ENCODE assay signal across 9 mouse cellular contexts in the genomic region with DNA sequence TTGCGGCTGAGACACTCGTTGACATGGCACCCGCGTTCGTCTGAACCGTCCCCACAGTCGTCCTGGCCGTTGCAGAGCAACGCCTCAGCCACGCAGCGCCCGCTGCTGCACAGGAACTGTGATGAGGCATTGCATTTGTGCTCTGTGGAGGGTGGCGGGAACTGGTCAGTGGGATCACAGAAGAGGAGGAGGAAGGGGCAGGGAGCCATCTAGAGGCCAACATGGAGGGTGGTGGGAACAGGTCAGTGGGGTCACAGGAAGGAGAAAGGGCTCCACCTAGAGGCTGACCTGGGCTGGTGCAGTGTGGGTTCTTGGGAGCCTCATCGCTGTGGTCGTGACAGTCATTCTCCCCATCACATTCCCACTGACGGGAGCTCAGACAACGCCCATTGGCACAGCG. TPM values are rescaled to one million over a fixed set of nuclear protein-coding genes. Genes with fewer than 3 reads are reported as not detected.
DNase-seq lines count a peak whose midpoint lies in the region; ATAC-seq and TF ChIP-seq lines count a peak whose summit lies in the region.
"Had no signal": no experiment of that assay in that cellular context is flagged by ENCODE, and none has a peak within 500 bp of the region (broad histone marks: within the 10 kb centered on the region; RNA-seq: fewer than 3 reads in every experiment).

No protein-coding gene starts in this region.

- TF ChIP-seq EP300 in liver, embryonic 14.5 days (IDR thresholded peaks at IDR 0.05; ENCODE audit: low read depth), result no peak

- 69% methylated on average over 18 of the region's 18 CpGs for WGBS in forebrain, postnatal 0 days
- WGBS in forebrain, embryonic 13.5 days, result 70% methylated on average over 18 of the region's 18 CpGs
- WGBS in liver, embryonic 14.5 days (ENCODE audit: insufficient replicate concordance), result 66% methylated on average over 18 of the region's 18 CpGs

- H3K4me3 ChIP-seq in forebrain, postnatal 0 days (ENCODE audit: low read depth, low read length), result no peak overlapping the region
- no peak overlapping the region for H3K4me3 ChIP-seq in forebrain, embryonic 13.5 days
- H3K4me3 ChIP-seq in liver, embryonic 14.5 days (ENCODE audit: insufficient read depth in 1 of 2, low read depth in 2 of 2, low read length in 2 of 2), result no peak overlapping the region

- H3K9me3 ChIP-seq in forebrain, postnatal 0 days (ENCODE audit: low read length), result no peaks in the 10 kb centered on the region
- no peaks in the 10 kb centered on the region for H3K9me3 ChIP-seq in forebrain, embryonic 13.5 days (replicated peaks)
- H3K9me3 ChIP-seq in liver, embryonic 14.5 days (ENCODE audit: control insufficient read depth, low read length), result no peaks in the 10 kb centered on the region

- H3K27ac ChIP-seq in forebrain, postnatal 0 days (ENCODE audit: low read depth, low read length), result no peak overlapping the region
- H3K27ac ChIP-seq in forebrain, embryonic 13.5 days, result no peak overlapping the region
- no peak overlapping the region for H3K27ac ChIP-seq in liver, embryonic 14.5 days

- H3K4me2 ChIP-seq in forebrain, postnatal 0 days (ENCODE audit: low read depth), result no peak overlapping the region
- H3K4me2 ChIP-seq in forebrain, embryonic 13.5 days, result no peak overlapping the region
- no peak overlapping the region for H3K4me2 ChIP-seq in liver, embryonic 14.5 days (ENCODE audit: low read depth)

- no peaks in the 10 kb centered on the region for H3K4me1 ChIP-seq in forebrain, postnatal 0 days (ENCODE audit: insufficient read depth)
- no peaks in the 10 kb centered on the region for H3K4me1 ChIP-seq in forebrain, embryonic 13.5 days
- no peaks in the 10 kb centered on the region for H3K4me1 ChIP-seq in liver, embryonic 14.5 days (replicated peaks; ENCODE audit: control insufficient read depth in 2 of 2, insufficient read depth in 2 of 2, low read length in 1 of 2)

- DNase-seq in forebrain, postnatal 0 days, result no peak
- peak; percentile 57 for DNase-seq in 3T3-L1 (ENCODE audit: low read depth, low spot score)
- peak; percentile 30 for DNase-seq in c-Kit-positive CD71-positive TER-119-positive erythroid progenitor cells, embryonic 14.5 days (ENCODE audit: low spot score)
- DNase-seq in liver, embryonic 14.5 days (ENCODE audit: low read depth in 3 of 3, low spot score in 3 of 3), result peak in 1 of 3 experiments; percentile 25
- DNase-seq in splenic B cell, adult 2 months (ENCODE audit: low read depth, low spot score), result peak; percentile 34
- no peak for DNase-seq in T-cell, adult 2 months (ENCODE audit: low spot score)
- no peak for DNase-seq in spleen, adult 18-20 months

- H3K36me3 ChIP-seq in forebrain, postnatal 0 days (ENCODE audit: insufficient read depth), result peaks cover 99% of the 10 kb centered on the region
- H3K36me3 ChIP-seq in forebrain, embryonic 13.5 days (ENCODE audit: poor library complexity, severe bottlenecking), result peaks cover 100% of the 10 kb centered on the region
- no peaks in the 10 kb centered on the region; the same call in 1 of the 2 replicates for H3K36me3 ChIP-seq in liver, embryonic 14.5 days (replicated peaks; ENCODE audit: control insufficient read depth, insufficient read depth, low read depth)
- no peaks in the 10 kb centered on the region for H3K36me3 ChIP-seq in splenic B cell, adult 2 months (ENCODE audit: control insufficient read depth, insufficient read depth, low read length, poor library complexity, severe bottlenecking)

- H3K27me3 ChIP-seq in forebrain, postnatal 0 days (ENCODE audit: insufficient read depth, low read length), result no peaks in the 10 kb centered on the region
- no peaks in the 10 kb centered on the region for H3K27me3 ChIP-seq in forebrain, embryonic 13.5 days
- H3K27me3 ChIP-seq in liver, embryonic 14.5 days (ENCODE audit: control insufficient read depth, insufficient read depth, low read length), result no peaks in the 10 kb centered on the region
- H3K27me3 ChIP-seq in splenic B cell, adult 2 months (ENCODE audit: control insufficient read depth, insufficient read depth, low read length, poor library complexity, severe bottlenecking), result no peaks in the 10 kb centered on the region
- H3K27me3 ChIP-seq: Patski had no signal

- ATAC-seq in forebrain, postnatal 0 days, result peak; percentile 23
- ATAC-seq in forebrain, embryonic 13.5 days, result no peak
- no peak for ATAC-seq in liver, embryonic 14.5 days (ENCODE audit: insufficient read depth)
- ATAC-seq: Patski had no signal

- H3K9ac ChIP-seq in forebrain, postnatal 0 days, result no peak overlapping the region
- H3K9ac ChIP-seq in forebrain, embryonic 13.5 days, result no peak overlapping the region
- H3K9ac ChIP-seq in liver, embryonic 14.5 days (replicated peaks), result no peak overlapping the region

- peak; percentile 70 for TF ChIP-seq CTCF in forebrain, postnatal 0 days (IDR thresholded peaks at IDR 0.05; ENCODE audit: low read depth)
- TF ChIP-seq CTCF in liver, embryonic 14.5 days (IDR thresholded peaks at IDR 0.05; ENCODE audit: low read depth), result peak; percentile 94

RNA-seq across cellular contexts. Expression of a gene that starts 21.3 kb away (rescaled TPM):
- 2.1 and 2.2 TPM in 2 replicates for total RNA-seq in forebrain, postnatal 0 days (2014; rRNA removed)
- 19.9 and 22.6 TPM in 2 replicates for polyA plus RNA-seq in forebrain, postnatal 0 days (2015; fragmentation: Nextera tagmentation; extraction: Ambion mirVana)
- 36.8 and 50.7 TPM in 2 replicates for polyA plus RNA-seq in forebrain, embryonic 13.5 days (2015; fragmentation: Nextera tagmentation; extraction: Ambion mirVana)
- not detected in 2 replicates for polyA plus RNA-seq in liver, embryonic 14.5 days (2012; rRNA removed)
- polyA plus RNA-seq in liver, embryonic 14.5 days (2014; fragmentation: Nextera tagmentation; extraction: Ambion mirVana), result 0.13 TPM in 1 of 2 replicates, not detected in the other

RNA-seq across cellular contexts. Expression of a gene that starts 33.5 kb away (rescaled TPM):
- 31.5 and 43.8 TPM in 2 replicates for total RNA-seq in forebrain, postnatal 0 days (2014; rRNA removed)
- 39.0 and 39.9 TPM in 2 replicates for polyA plus RNA-seq in forebrain, postnatal 0 days (2015; fragmentation: Nextera tagmentation; extraction: Ambion mirVana)
- 89.6 and 91.5 TPM in 2 replicates for polyA plus RNA-seq in forebrain, embryonic 13.5 days (2015; fragmentation: Nextera tagmentation; extraction: Ambion mirVana)
- polyA plus RNA-seq in liver, embryonic 14.5 days (2012; rRNA removed), result 81.0 and 88.6 TPM in 2 replicates
- 82.7 and 88.2 TPM in 2 replicates for polyA plus RNA-seq in liver, embryonic 14.5 days (2014; fragmentation: Nextera tagmentation; extraction: Ambion mirVana)

RNA-seq across cellular contexts. Expression of a gene that starts 40.9 kb away (rescaled TPM):
- 4.9 and 15.5 TPM in 2 replicates for total RNA-seq in forebrain, postnatal 0 days (2014; rRNA removed)
- 15.2 and 15.5 TPM in 2 replicates for polyA plus RNA-seq in forebrain, postnatal 0 days (2015; fragmentation: Nextera tagmentation; extraction: Ambion mirVana)
- polyA plus RNA-seq in forebrain, embryonic 13.5 days (2015; fragmentation: Nextera tagmentation; extraction: Ambion mirVana), result 11.9 and 12.8 TPM in 2 replicates
- polyA plus RNA-seq in liver, embryonic 14.5 days (2012; rRNA removed), result 2.1 and 3.6 TPM in 2 replicates
- 2.0 and 5.8 TPM in 2 replicates for polyA plus RNA-seq in liver, embryonic 14.5 days (2014; fragmentation: Nextera tagmentation; extraction: Ambion mirVana)

RNA-seq across cellular contexts. Expression of a gene that starts 54.2 kb away (rescaled TPM):
- total RNA-seq in forebrain, postnatal 0 days (2014; rRNA removed), result 0.85 and 1.7 TPM in 2 replicates
- polyA plus RNA-seq in forebrain, postnatal 0 days (2015; fragmentation: Nextera tagmentation; extraction: Ambion mirVana), result 0.20 and 0.50 TPM in 2 replicates
- polyA plus RNA-seq in forebrain, embryonic 13.5 days (2015; fragmentation: Nextera tagmentation; extraction: Ambion mirVana), result 1.0 and 1.1 TPM in 2 replicates
- polyA plus RNA-seq in liver, embryonic 14.5 days (2012; rRNA removed), result 0.16 and 0.37 TPM in 2 replicates
- not detected in 2 replicates for polyA plus RNA-seq in liver, embryonic 14.5 days (2014; fragmentation: Nextera tagmentation; extraction: Ambion mirVana)

Comparison
In these comparisons a context has a peak if more than half of its experiments do, and no peak if none do; other contexts are left out.
1. DNase-seq: peak in 3T3-L1 (single experiment), c-Kit-positive CD71-positive TER-119-positive erythroid progenitor cells, embryonic 14.5 days (single experiment) and splenic B cell, adult 2 months (single experiment); none in forebrain, postnatal 0 days (single experiment), T-cell, adult 2 months (single experiment) and spleen, adult 18-20 months (0 of 2).
2. RNA of a gene that starts 21.3 kb away (polyA plus RNA-seq): 36.8 to 50.7 TPM in forebrain, embryonic 13.5 days and 19.9 to 22.6 TPM in forebrain, postnatal 0 days; 0.13 TPM in liver, embryonic 14.5 days; every median in the first group is over 10 times any median in the second.